Comparison of ENCODE assay signal across 8 mouse cellular contexts in genomic region chr4:152039831-152040310, GRCm38 (mm10). TPM values are rescaled to one million over a fixed set of nuclear protein-coding genes. Genes with fewer than 3 reads are reported as not detected.
A peak's percentile ranks its signal among the peaks of the same experiment; 100 is the strongest.
DNase-seq lines count a peak whose midpoint lies in the region; ATAC-seq and TF ChIP-seq lines count a peak whose summit lies in the region.

No protein-coding gene starts in this region.

- H3K4me3 ChIP-seq in lung, adult 2 months (replicated peaks; ENCODE audit: extremely low read depth, low read depth, low read length), result peak overlapping the region; percentile 83
- peak overlapping the region; percentile 99 for H3K4me3 ChIP-seq in embryonic facial prominence, embryonic 15.5 days (replicated peaks)
- H3K4me3 ChIP-seq in intestine, embryonic 15.5 days (replicated peaks), result peak overlapping the region; percentile 100
- H3K4me3 ChIP-seq in myocyte, result peak overlapping the region; percentile 68

- H3K27ac ChIP-seq in embryonic facial prominence, embryonic 15.5 days (replicated peaks), result no peak overlapping the region
- H3K27ac ChIP-seq in intestine, embryonic 15.5 days, result 0 out of 2 replicates have a peak overlapping the region, but pooled peaks have one; percentile 30

- no peaks in the 10 kb centered on the region for H3K9me3 ChIP-seq in embryonic facial prominence, embryonic 15.5 days (replicated peaks)
- H3K9me3 ChIP-seq in intestine, embryonic 15.5 days, result no peaks in the 10 kb centered on the region

- 2% methylated on average over 25 of the region's 25 CpGs for WGBS in lung, adult 2 months
- 3% methylated on average over 25 of the region's 25 CpGs for WGBS in embryonic facial prominence, embryonic 15.5 days
- WGBS in intestine, embryonic 15.5 days, result 4% methylated on average over 25 of the region's 25 CpGs

- ATAC-seq in embryonic facial prominence, embryonic 15.5 days (ENCODE audit: insufficient number of reproducible peaks, low FRiP score, low TSS enrichment, low read depth), result no peak
- peak; percentile 5; the same call in 1 of the 2 replicates for ATAC-seq in intestine, embryonic 15.5 days
- no peak for ATAC-seq in frontal cortex, adult (ENCODE audit: low TSS enrichment)

- no peak for DNase-seq in lung, adult 2 months
- no peak for DNase-seq in lung, adult 18-20 months
- no peak for DNase-seq in left cerebral cortex, adult 18-20 months (ENCODE audit: low spot score in 2 of 2)
- no peak for DNase-seq in layer of hippocampus, postnatal 10 days (ENCODE audit: low spot score in 2 of 2)

- peaks cover 41% of the 10 kb centered on the region for H3K36me3 ChIP-seq in embryonic facial prominence, embryonic 15.5 days
- peaks cover 28% of the 10 kb centered on the region for H3K36me3 ChIP-seq in intestine, embryonic 15.5 days
- peaks cover 16% of the 10 kb centered on the region for H3K36me3 ChIP-seq in myocyte (ENCODE audit: control insufficient read depth, insufficient read depth)

- peaks cover 44% of the 10 kb centered on the region for H3K79me2 ChIP-seq in myocyte (ENCODE audit: control insufficient read depth, insufficient read depth)

- H3K4me2 ChIP-seq in embryonic facial prominence, embryonic 15.5 days (replicated peaks), result peak overlapping the region; percentile 78
- H3K4me2 ChIP-seq in intestine, embryonic 15.5 days (replicated peaks), result peak overlapping the region; percentile 83
- peak overlapping the region; percentile 84 for H3K4me2 ChIP-seq in myocyte (ENCODE audit: low read depth)

- H3K9ac ChIP-seq in embryonic facial prominence, embryonic 15.5 days, result peak overlapping the region; percentile 93
- H3K9ac ChIP-seq in intestine, embryonic 15.5 days, result peak overlapping the region; percentile 88

- no peaks in the 10 kb centered on the region for H3K27me3 ChIP-seq in embryonic facial prominence, embryonic 15.5 days
- H3K27me3 ChIP-seq in intestine, embryonic 15.5 days (replicated peaks), result no peaks in the 10 kb centered on the region
- H3K27me3 ChIP-seq in myocyte (ENCODE audit: control insufficient read depth, insufficient read depth, insufficient read length), result no peaks in the 10 kb centered on the region

- no peak for TF ChIP-seq CTCF in lung, adult 2 months (IDR thresholded peaks at IDR 0.05; ENCODE audit: insufficient read depth, low read length)

- TF ChIP-seq POLR2A in lung, adult 2 months (IDR thresholded peaks at IDR 0.05; ENCODE audit: borderline replicate concordance, extremely low read depth, low read depth, low read length), result no peak
- no peak for TF ChIP-seq POLR2A in myocyte (IDR thresholded peaks at IDR 0.05; ENCODE audit: insufficient read length, low read depth)

- H3ac ChIP-seq in myocyte (ENCODE audit: control insufficient read depth, insufficient read length), result peak overlapping the region; percentile 91

- peaks cover 7% of the 10 kb centered on the region for H3K4me1 ChIP-seq in lung, adult 2 months (ENCODE audit: control insufficient read depth, insufficient read depth, low read length)
- H3K4me1 ChIP-seq in embryonic facial prominence, embryonic 15.5 days, result peaks cover 16% of the 10 kb centered on the region
- peaks cover 9% of the 10 kb centered on the region for H3K4me1 ChIP-seq in intestine, embryonic 15.5 days (replicated peaks)

TF ChIP-seq in myocyte, 11 proteins besides CTCF, POLR2A, EP300 and RAD21:
- TF ChIP-seq MAX (IDR thresholded peaks at IDR 0.05; ENCODE audit: low read depth) (no peak), E2F4 (IDR thresholded peaks at IDR 0.05; ENCODE audit: insufficient read depth) (no peak), POLR2AphosphoS2 (IDR thresholded peaks at IDR 0.05; ENCODE audit: insufficient read length, low read depth) (no peak), TCF3 (IDR thresholded peaks at IDR 0.05; ENCODE audit: insufficient read length, low read depth) (no peak), USF1 (IDR thresholded peaks at IDR 0.05; ENCODE audit: low read depth) (no peak), CEBPB (IDR thresholded peaks at IDR 0.05; ENCODE audit: insufficient read depth, poor library complexity, severe bottlenecking) (no peak)

RNA-seq across cellular contexts. Expression of gene Nol9, which starts 0.8 kb away (rescaled TPM):
- polyA plus RNA-seq in lung, adult 2 months (2012; rRNA removed), result 16.7 and 18.2 TPM in 2 replicates
- 31.0 and 32.4 TPM in 2 replicates for polyA plus RNA-seq in embryonic facial prominence, embryonic 15.5 days (2015; fragmentation: Nextera tagmentation; extraction: Ambion mirVana)
- 31.3 and 31.7 TPM in 2 replicates for polyA plus RNA-seq in intestine, embryonic 15.5 days (2015; fragmentation: Nextera tagmentation; extraction: Ambion mirVana)
- 28.5 TPM for polyA plus RNA-seq in myocyte (2012; fragmentation: generic; extraction: Trizol)
- 10 to 100 TPM; 16.4 to 19.2 TPM for total RNA-seq in left cerebral cortex, adult 18-20 months (2021)
- 10 to 100 TPM; 27.3 to 31.6 TPM for total RNA-seq in layer of hippocampus, postnatal 10 days (2021)

RNA-seq across cellular contexts. Expression of gene Tas1r1, which starts 1.5 kb away (rescaled TPM):
- 0.08 TPM in 1 of 2 replicates, not detected in the other for polyA plus RNA-seq in lung, adult 2 months (2012; rRNA removed)
- 1.2 TPM in 2 replicates for polyA plus RNA-seq in embryonic facial prominence, embryonic 15.5 days (2015; fragmentation: Nextera tagmentation; extraction: Ambion mirVana)
- 0.19 and 0.44 TPM in 2 replicates for polyA plus RNA-seq in intestine, embryonic 15.5 days (2015; fragmentation: Nextera tagmentation; extraction: Ambion mirVana)
- polyA plus RNA-seq in myocyte (2012; fragmentation: generic; extraction: Trizol), result 14.7 TPM
- under 1 TPM; 0.49 to 0.68 TPM for total RNA-seq in left cerebral cortex, adult 18-20 months (2021)
- under 1 TPM; 0.37 to 0.45 TPM for total RNA-seq in layer of hippocampus, postnatal 10 days (2021)

RNA-seq across cellular contexts. Expression of gene Zbtb48, which starts 12.4 kb away (rescaled TPM):
- 15.9 and 21.6 TPM in 2 replicates for polyA plus RNA-seq in lung, adult 2 months (2012; rRNA removed)
- polyA plus RNA-seq in embryonic facial prominence, embryonic 15.5 days (2015; fragmentation: Nextera tagmentation; extraction: Ambion mirVana), result 20.6 TPM in 2 replicates
- polyA plus RNA-seq in intestine, embryonic 15.5 days (2015; fragmentation: Nextera tagmentation; extraction: Ambion mirVana), result 15.6 and 19.0 TPM in 2 replicates
- 7.2 TPM for polyA plus RNA-seq in myocyte (2012; fragmentation: generic; extraction: Trizol)
- total RNA-seq in left cerebral cortex, adult 18-20 months (2021), result 10 to 100 TPM; 12.3 to 12.7 TPM
- 10 to 100 TPM; 11.9 to 14.8 TPM for total RNA-seq in layer of hippocampus, postnatal 10 days (2021)

RNA-seq across cellular contexts. Expression of gene Klhl21, which starts 31.3 kb away (rescaled TPM):
- 43.6 and 48.6 TPM in 2 replicates for polyA plus RNA-seq in lung, adult 2 months (2012; rRNA removed)
- 18.8 TPM in 2 replicates for polyA plus RNA-seq in embryonic facial prominence, embryonic 15.5 days (2015; fragmentation: Nextera tagmentation; extraction: Ambion mirVana)
- polyA plus RNA-seq in intestine, embryonic 15.5 days (2015; fragmentation: Nextera tagmentation; extraction: Ambion mirVana), result 10.6 and 10.9 TPM in 2 replicates
- polyA plus RNA-seq in myocyte (2012; fragmentation: generic; extraction: Trizol), result 25.8 TPM
- 10 to 100 TPM; 20.2 to 20.3 TPM for total RNA-seq in left cerebral cortex, adult 18-20 months (2021)
- total RNA-seq in layer of hippocampus, postnatal 10 days (2021), result 10 to 100 TPM; 14.6 to 15.1 TPM

RNA-seq across cellular contexts. Expression of gene Plekhg5, which starts 32.4 kb away (rescaled TPM):
- polyA plus RNA-seq in lung, adult 2 months (2012; rRNA removed), result 46.7 and 49.9 TPM in 2 replicates
- 20.8 and 21.3 TPM in 2 replicates for polyA plus RNA-seq in embryonic facial prominence, embryonic 15.5 days (2015; fragmentation: Nextera tagmentation; extraction: Ambion mirVana)
- 11.0 and 12.9 TPM in 2 replicates for polyA plus RNA-seq in intestine, embryonic 15.5 days (2015; fragmentation: Nextera tagmentation; extraction: Ambion mirVana)
- polyA plus RNA-seq in myocyte (2012; fragmentation: generic; extraction: Trizol), result 65.8 TPM
- 10 to 100 TPM; 80.0 to 91.9 TPM for total RNA-seq in left cerebral cortex, adult 18-20 months (2021)
- 10 to 100 TPM; 76.0 to 79.6 TPM for total RNA-seq in layer of hippocampus, postnatal 10 days (2021)
